Mouse (Mus musculus): Measurements from ENCODE around the gene Fgd6.

Gene Fgd6

DNA sequence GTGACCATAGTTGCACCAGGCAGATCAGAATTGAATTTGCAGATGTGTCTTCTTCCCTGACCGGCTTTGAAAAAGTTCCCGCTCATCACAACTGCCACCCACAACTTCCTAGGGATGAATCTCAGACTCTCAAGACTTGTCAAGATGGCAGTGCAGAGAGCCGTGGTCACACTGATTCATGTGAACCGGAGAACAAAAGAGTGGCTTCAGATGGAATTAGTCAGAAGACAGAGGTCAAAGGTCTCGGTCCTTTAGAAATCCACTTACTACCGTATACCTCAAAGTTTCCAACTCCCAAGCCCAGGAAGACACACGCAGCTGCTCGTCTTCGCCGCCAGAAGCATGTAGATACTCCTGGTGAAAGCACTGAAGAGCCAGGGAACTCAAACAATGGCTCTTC lies 8.1 kb downstream of the Fgd6 start:
- in situ Hi-C loops (cut with MboI, MseI): no loop called here

DNA sequence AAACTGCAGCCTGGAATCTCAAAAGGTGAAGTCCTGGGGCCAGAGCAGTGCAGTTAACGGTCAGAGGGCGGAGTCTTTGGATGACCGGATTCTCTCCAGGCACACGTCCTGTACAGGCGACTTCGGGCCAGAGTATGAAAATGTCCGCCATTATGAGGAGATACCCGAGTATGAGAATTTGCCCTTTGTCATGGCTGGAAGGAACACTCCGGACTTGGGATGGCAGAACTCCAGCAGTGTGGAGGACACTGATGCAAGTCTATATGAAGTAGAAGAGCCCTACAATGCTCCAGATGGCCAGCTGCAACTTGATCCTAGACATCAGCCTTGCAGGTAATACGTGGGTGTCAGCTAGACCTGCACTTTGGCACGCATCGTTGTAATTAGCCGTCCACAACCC lies 9.5 kb downstream of the Fgd6 start:
- in situ Hi-C loops (cut with MboI, MseI): no loop called here

GRCm38 (mm10) chr10:94047024-94047423 lies 11.2 kb downstream of the Fgd6 start:
- in situ Hi-C loops (cut with MboI, MseI): no loop called here

GRCm38 (mm10) chr10:94047845-94048559 lies 12.2 kb downstream of the Fgd6 start:
- in situ Hi-C loops (cut with MboI, MseI): no loop called here

GRCm38 (mm10) chr10:94049121-94049520 lies 13.3 kb downstream of the Fgd6 start:
- in situ Hi-C loops (cut with MboI, MseI): no loop called here

DNA sequence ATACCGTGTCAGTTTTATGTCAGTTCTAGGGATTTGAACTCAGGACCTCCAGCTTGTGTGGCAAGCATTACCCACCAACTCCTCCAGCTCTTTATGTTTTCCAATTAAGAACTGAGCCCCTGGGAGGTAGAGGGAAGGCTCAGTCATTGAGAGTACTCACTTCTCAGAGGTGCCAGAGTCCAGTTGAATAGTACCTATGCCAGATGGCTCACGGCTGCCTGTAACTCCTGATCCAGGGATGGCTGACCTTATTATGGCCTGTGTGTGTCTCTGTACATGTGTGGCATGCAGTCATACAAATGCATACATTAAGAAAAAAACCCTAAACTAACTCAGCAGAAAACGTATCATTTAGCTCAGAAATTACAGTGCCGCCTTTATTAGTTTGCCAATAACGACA lies 14.9 kb downstream of the Fgd6 start:
- in situ Hi-C loops (cut with MboI, MseI): no loop called here

- in situ Hi-C loops (cut with MboI, MseI): no loop called here
Measured at GRCm38 (mm10) chr10:94056487-94056886, 20.7 kb downstream of the Fgd6 start.

GRCm38 (mm10) chr10:94059618-94060055 lies 23.8 kb downstream of the Fgd6 start:
- in situ Hi-C loops (cut with MboI, MseI): no loop called here

DNA sequence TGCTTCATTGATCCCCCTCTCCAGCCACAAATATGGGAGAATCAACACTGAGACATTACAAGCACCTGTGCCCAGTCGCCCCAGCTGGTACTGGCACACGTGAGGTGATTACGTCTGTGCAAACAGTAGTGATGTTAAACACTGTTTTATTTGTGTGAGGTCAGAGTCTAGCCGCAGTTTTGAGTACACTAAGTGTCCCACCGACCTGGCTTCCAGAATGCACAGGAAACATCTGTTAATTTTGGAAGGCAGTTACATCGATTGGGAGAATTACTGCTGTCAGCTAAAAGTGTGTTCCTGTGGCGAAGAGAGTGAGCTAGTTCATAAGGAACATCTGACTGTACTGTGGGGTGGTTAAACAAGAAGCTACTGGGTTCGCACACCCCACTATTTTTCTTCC lies 24.4 kb downstream of the Fgd6 start:
- in situ Hi-C loops (cut with MboI, MseI): no loop called here

- in situ Hi-C loops (cut with MboI, MseI): no loop called here
Measured at GRCm38 (mm10) chr10:94062357-94062756, 26.6 kb downstream of the Fgd6 start.

GRCm38 (mm10) chr10:94066896-94067295 lies 31.1 kb downstream of the Fgd6 start:
- in situ Hi-C loops (cut with MboI, MseI): no loop called here

GRCm38 (mm10) chr10:94068701-94069100 lies 32.9 kb downstream of the Fgd6 start:
- in situ Hi-C loops (cut with MboI, MseI): no loop called here

DNA sequence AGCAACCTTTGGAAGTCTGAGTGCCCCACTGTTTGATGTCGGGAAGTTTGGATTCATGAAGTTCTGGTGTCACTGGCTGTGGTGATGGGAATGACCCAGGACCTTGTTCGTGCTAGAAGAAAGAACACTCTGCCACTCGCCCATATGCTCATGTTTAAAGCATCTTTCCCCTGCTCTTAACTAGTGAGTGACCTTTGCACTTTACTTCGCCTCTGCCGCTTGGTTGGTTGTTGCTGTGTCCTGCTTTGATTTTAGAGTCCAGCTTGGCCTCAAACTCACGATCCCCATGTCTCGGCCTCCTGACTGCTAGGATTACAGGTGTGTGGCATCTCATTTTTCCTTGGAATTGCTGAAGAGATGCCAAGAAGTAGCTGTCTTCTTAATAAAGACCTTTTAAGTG lies 35.8 kb downstream of the Fgd6 start:
- in situ Hi-C loops (cut with MboI, MseI): no loop called here

DNA sequence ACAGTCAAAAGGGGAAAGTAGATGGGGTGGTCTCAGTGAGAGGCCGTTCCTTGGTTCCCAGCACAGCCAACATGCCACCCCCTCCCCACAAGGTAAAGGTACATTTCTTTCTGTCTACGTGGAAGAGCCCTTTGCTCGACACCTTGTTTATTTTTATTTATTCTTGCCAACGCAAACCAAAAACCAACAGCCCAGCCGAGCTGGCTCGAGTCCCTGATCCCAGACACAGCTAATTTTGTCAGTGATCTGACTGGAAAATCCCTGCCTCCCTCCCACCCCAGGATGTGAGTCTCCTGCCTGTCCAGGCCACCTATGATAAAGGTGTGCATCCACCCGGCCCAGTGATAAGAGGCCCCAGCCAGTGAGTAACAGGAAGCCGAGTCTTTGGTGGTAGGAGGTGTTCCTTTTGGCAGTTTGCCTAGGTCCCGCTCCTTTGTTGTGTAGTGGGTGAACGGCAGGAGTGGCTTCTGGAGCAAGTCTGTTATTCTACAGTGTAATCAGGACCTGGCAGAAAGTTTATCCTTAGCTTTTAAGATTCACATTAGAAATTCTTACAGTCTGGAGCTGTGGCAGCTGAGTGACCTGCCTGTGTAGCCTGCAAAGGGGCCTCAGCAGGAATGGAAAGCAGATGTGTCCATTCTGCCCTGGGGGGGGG lies 36.6 kb downstream of the Fgd6 start:
- in situ Hi-C loops (cut with MboI, MseI): no loop called here

DNA sequence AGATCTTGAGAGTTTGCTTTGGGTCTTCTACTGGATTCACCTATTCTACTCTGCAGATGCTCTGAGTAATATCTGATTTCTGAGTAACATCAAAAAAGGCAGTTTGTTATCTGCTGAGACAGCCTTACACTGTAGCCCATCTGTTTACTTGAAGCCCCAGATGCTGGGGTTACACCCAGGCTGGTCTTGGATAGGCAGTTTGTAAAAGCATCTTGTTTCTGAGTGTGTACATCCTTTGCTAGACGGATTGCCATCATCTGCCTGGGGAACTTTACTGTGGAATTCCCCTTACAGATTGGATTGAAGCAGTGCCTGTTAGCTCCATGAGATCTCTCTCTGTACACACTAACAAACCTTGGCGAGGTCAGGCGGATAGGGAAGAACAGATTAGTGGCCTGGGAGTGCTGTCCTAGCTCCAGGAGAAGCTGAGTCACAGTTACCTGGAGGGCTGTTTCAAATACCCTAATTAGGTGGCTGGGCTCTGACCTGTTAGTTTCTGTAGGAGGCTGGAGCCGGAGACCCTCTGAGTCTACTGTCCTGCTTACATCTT lies 37.2 kb downstream of the Fgd6 start:
- in situ Hi-C loops (cut with MboI, MseI): no loop called here

- in situ Hi-C loops (cut with MboI, MseI): no loop called here
Measured at GRCm38 (mm10) chr10:94076966-94077825, 41.4 kb downstream of the Fgd6 start.

GRCm38 (mm10) chr10:94080740-94081139 lies 44.9 kb downstream of the Fgd6 start:
- in situ Hi-C loops (cut with MboI, MseI): no loop called here

GRCm38 (mm10) chr10:94082040-94082734 lies 46.4 kb downstream of the Fgd6 start:
- in situ Hi-C loops (cut with MboI, MseI): no loop called here

DNA sequence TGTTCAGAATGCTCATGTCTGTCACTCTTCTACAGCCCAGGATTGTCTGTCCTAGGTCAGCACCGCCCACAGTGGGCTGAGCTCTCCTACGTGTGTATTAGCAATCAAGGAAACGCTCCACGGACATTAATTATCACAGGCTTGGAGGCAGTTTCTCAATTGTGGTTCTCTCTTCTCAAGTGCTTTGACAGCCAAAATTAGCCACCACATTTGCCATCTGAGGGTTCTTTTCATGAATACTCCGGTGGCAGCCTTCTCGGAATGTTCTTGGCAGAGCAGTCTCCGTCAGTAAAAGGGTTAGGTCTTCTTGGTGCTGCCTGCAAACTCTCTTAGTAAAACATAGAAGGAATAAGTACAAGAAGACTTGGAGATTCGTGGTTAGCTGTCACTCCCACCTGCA lies 50.5 kb downstream of the Fgd6 start:
- in situ Hi-C loops (cut with MboI, MseI): no loop called here

DNA sequence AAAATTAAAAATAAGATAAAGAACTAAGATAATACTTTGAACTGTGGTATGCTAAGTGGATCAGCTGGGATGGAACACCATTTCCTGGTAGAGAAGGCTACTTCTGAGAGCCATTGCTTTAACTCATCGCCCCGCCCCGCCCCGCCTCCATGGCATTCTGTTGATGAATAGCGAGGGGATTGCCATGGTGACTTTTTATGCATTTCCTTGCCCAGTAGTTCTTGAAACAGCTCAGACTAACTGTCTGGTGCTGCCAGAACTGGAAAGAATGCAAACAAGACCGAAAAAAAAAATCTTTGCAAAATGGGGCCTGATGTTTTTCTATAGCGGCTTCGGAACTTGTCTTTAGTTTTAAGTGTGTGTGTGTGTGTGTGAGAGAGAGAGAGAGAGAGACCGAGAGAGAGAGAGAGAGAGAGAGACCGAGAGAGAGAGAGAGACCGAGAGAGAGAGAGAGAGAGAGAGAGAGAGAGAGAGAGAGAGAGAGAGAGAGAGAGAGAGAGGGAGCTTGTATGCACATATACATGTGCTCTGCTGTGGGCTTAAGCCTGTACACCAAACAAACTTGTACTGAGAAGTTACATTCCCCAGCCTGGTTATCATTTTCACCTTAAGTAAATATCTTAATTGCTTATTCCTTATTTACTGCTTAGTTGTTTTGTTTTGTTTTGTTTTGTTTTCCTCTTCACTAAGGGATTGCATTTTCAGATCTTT lies 51.7 kb downstream of the Fgd6 start:
- in situ Hi-C loops (cut with MboI, MseI): no loop called here

- in situ Hi-C loops (cut with MboI, MseI): no loop called here
Measured at GRCm38 (mm10) chr10:94090032-94090431, 54.2 kb downstream of the Fgd6 start.
